Mouse (Mus musculus): ENCODE measurements around the gene Zan. TPM values are rescaled to one million over a fixed set of nuclear protein-coding genes. Genes with fewer than 3 reads are reported as not detected.

The Zan gene
- total and polyA plus RNA-seq, 3 experiments = 0.15 TPM; not detected in 2

GRCm38 (mm10) chr5:137525511-137525910, 48.6 kb upstream of the Zan start:
- H3K4me3 ChIP-seq (ENCODE audit: control insufficient read depth in 1 of 2, insufficient read depth in 1 of 2, low read depth in 2 of 2, low read length in 2 of 2) = no peak overlapping the region
- TF ChIP-seq USF1 (IDR thresholded peaks at IDR 0.05; ENCODE audit: low read depth, low read length) (no peak), E2F4 (IDR thresholded peaks at IDR 0.05; ENCODE audit: borderline replicate concordance, low read depth, low read length) (no peak), ZC3H11A (IDR thresholded peaks at IDR 0.05; ENCODE audit: low read depth, low read length) (no peak), ZKSCAN1 (IDR thresholded peaks at IDR 0.05; ENCODE audit: low read depth, low read length) (no peak), GATA1 (IDR thresholded peaks at IDR 0.05; ENCODE audit: low read depth, low read length) (no peak), ELF1 (IDR thresholded peaks at IDR 0.05; ENCODE audit: low read depth, low read length) (no peak), HCFC1 (IDR thresholded peaks at IDR 0.05; ENCODE audit: low read depth, low read length) (no peak), ETS1 (IDR thresholded peaks at IDR 0.05; ENCODE audit: low read depth, low read length) (no peak), MYC (IDR thresholded peaks at IDR 0.05; ENCODE audit: low read depth, low read length) (no peak), RAD21 (IDR thresholded peaks at IDR 0.05; ENCODE audit: low read depth, low read length) (no peak), POLR2AphosphoS2 (IDR thresholded peaks at IDR 0.05; ENCODE audit: low read length) (no peak), RCOR1 (IDR thresholded peaks at IDR 0.05; ENCODE audit: low read depth, low read length) (no peak), NRF1 (IDR thresholded peaks at IDR 0.05; ENCODE audit: insufficient read depth, low read depth, low read length, poor library complexity, severe bottlenecking) (no peak), BHLHE40 (IDR thresholded peaks at IDR 0.05; ENCODE audit: borderline replicate concordance, low read depth, low read length) (no peak), TAL1 (IDR thresholded peaks at IDR 0.05; ENCODE audit: low read length) (no peak), UBTF (IDR thresholded peaks at IDR 0.05; ENCODE audit: borderline replicate concordance, insufficient read depth, low read depth, low read length) (no peak)
- no peaks in the 10 kb centered on the region for H3K9me3 ChIP-seq (replicated peaks; ENCODE audit: insufficient read depth, low read length)
- H3K27ac ChIP-seq (ENCODE audit: control insufficient read depth, low read depth, low read length) = no peak overlapping the region
- H3K4me1 ChIP-seq (ENCODE audit: control insufficient read depth in 1 of 2, insufficient read depth in 2 of 2, low read length in 2 of 2) = no peaks in the 10 kb centered on the region
- peaks cover 0 to 6% of the 10 kb centered on the region in 2 experiments; a peak in 3 of 4 replicates for H3K36me3 ChIP-seq (ENCODE audit: control insufficient read depth in 1 of 2, insufficient read depth in 2 of 2, low read length in 2 of 2)
- H3K9ac ChIP-seq (ENCODE audit: control insufficient read depth, low read depth, low read length, poor library complexity, severe bottlenecking) = no peak overlapping the region
- no peaks in the 10 kb centered on the region for H3K27me3 ChIP-seq (ENCODE audit: control insufficient read depth in 1 of 2, insufficient read depth in 2 of 2, low read length in 2 of 2)
- DNase-seq (ENCODE audit: low read depth, low spot score) = no peak
- peaks cover 5% of the 10 kb centered on the region; the same call in 1 of the 2 replicates for H3K79me2 ChIP-seq (ENCODE audit: control insufficient read depth, insufficient read depth, low read length, poor library complexity)

DNA sequence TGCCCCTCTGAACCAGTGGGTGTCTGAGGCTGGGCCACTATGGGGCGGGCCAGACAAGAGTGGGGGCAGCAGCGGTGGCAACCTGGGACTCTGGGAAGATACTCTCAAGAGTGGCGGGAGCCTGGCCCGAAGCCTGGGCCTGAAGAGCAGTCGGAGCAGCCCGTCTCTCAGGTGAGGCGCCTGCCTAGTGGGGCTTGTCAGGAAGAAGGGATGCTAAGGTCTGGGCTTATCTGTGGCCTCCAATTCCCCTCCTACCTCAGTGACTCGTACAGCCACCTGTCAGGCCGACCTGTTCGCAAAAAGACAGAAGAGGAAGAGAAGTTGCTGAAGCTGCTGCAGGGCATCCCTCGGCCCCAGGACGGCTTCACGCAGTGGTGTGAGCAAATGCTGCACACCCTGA, 47.8 kb upstream of the Zan start:
- no peak for DNase-seq (ENCODE audit: low read depth, low spot score)
- no peak for TF ChIP-seq MAX (IDR thresholded peaks at IDR 0.05; ENCODE audit: low read length)
- TF ChIP-seq GABPA (IDR thresholded peaks at IDR 0.05; ENCODE audit: low read depth, low read length) = no peak
- no peak for TF ChIP-seq ZNF384 (IDR thresholded peaks at IDR 0.05; ENCODE audit: low read depth, low read length)
- no peak for TF ChIP-seq USF1 (IDR thresholded peaks at IDR 0.05; ENCODE audit: low read depth, low read length)
- no peak for TF ChIP-seq RCOR1 (IDR thresholded peaks at IDR 0.05; ENCODE audit: low read depth, low read length)
- TF ChIP-seq NELFE (IDR thresholded peaks at IDR 0.05; ENCODE audit: low read depth, low read length) = no peak
- no peak for TF ChIP-seq MAFK (IDR thresholded peaks at IDR 0.05; ENCODE audit: borderline replicate concordance, low read depth, low read length)
- Histone ChIP-seq H3K27ac (ENCODE audit: control insufficient read depth, low read depth, low read length) (no peak overlapping the region), H3K4me3 (ENCODE audit: control insufficient read depth in 1 of 2, insufficient read depth in 1 of 2, low read depth in 2 of 2, low read length in 2 of 2) (no peak overlapping the region), H3K4me1 (ENCODE audit: control insufficient read depth in 1 of 2, insufficient read depth in 2 of 2, low read length in 2 of 2) (no peaks in the 10 kb centered on the region), H3K79me2 (ENCODE audit: control insufficient read depth, insufficient read depth, low read length, poor library complexity) (no peaks in the 10 kb centered on the region), H3K9ac (ENCODE audit: control insufficient read depth, low read depth, low read length, poor library complexity, severe bottlenecking) (no peak overlapping the region), H3K9me3 (replicated peaks; ENCODE audit: insufficient read depth, low read length) (no peaks in the 10 kb centered on the region), H3K36me3 (ENCODE audit: control insufficient read depth in 1 of 2, insufficient read depth in 2 of 2, low read length in 2 of 2) (peaks cover 0 to 6% of the 10 kb centered on the region in 2 experiments; a peak in 3 of 4 replicates), H3K27me3 (ENCODE audit: control insufficient read depth in 1 of 2, insufficient read depth in 2 of 2, low read length in 2 of 2) (no peaks in the 10 kb centered on the region)
